Mouse (Mus musculus): Measurements from ENCODE around the gene Dnajb2.

Gene Dnajb2

DNA sequence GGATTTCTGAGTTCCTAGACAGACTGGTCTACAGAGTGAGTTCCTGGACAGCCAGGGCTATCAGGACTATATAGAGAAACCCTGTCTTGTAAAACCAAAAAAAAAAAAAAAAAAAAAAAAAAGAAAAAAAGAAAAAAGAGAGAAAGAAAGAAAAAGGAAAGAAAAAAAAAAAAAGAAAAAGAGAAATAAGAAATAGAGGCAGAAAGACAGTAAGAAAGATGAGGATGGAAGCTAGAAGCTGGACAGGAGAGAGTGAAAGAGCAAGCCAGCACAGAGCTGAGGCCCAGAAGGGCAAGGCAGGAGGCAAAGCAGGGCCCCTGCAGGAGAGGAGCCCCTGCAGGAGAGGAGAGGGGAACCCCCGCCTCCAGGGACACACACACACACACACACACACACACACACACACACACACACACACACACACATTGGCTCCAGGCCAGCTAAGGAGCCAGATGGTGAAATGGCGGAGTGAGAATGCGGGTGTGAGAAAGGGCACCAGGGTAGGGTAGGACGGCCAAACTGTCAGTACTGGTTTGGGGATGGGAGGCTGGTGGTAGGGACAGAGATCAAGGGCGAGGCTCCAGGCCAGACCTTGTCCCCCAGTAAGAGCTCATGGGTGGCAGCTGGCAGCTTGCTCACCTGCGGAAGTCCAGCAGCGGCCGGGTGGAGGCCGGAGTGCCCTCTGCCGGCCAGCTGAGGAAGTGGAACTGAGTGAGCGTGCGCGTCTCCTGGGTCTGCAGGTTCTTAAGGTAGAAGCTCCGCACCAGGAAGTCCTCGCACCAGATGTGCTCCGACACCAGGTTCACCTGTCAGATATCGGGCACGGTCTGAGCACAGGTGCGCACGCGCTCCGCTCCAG, 15.1 kb downstream of the Dnajb2 start:
- DNase-seq (ENCODE audit: low spot score), result peak; percentile 83

GRCm38 (mm10) chr1:75252308-75252707, 16.1 kb downstream of the Dnajb2 start:
- DNase-seq (ENCODE audit: low spot score), result no peak

DNA sequence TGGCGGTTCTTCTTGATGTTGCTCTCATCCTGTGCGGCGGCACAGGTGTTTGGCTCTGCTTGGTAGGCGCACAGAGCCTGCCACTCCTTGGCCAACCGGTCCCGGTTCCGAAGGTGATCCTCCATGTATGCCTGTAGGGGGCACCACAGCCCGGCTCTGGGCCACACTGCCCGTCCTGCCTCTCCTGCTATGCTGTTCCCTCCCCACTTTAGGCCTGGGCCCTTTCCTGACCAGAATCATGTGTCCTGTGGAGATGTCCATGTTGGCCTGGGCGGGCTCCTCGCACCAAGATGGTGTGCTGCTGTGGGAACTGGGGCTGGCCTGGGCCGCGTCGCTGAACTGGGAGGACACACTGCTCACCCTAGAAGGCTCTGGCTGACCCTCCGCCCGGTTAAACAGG, 16.8 kb downstream of the Dnajb2 start:
- peak; percentile 50 for DNase-seq (ENCODE audit: low spot score)

- peak; percentile 92 for DNase-seq (ENCODE audit: low spot score)
Measured at GRCm38 (mm10) chr1:75253849-75254624, 17.8 kb downstream of the Dnajb2 start.

- no peak for DNase-seq (ENCODE audit: low spot score)
Measured at GRCm38 (mm10) chr1:75254625-75255013, 18.4 kb downstream of the Dnajb2 start.

DNA sequence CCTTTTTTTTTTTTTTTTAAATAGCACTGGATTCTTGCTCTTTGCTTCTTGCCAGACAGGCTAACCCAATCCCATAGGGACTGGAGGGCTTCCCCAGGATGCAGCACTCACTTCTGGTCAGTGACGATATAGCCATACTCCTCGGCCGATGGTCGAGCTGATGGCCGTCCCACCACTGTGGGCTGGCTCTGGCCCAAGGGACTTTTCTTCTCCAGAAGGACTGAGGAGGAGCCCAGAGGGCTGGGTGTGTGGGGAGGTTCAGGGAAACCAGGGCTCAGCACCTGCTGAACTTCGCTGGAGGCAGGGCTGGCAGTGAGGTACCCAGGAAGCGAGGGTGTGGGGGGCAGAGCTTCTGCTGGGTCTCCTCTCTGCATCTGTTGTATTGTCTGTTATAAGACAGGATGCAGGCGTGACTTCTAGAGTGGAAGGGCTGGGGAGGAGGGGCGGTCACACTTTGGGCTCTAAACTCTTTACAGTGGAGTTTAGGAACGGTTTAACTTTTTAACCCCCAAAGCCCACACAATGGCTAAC, 19.4 kb downstream of the Dnajb2 start:
- DNase-seq (ENCODE audit: low spot score), result peak; percentile 49

DNA sequence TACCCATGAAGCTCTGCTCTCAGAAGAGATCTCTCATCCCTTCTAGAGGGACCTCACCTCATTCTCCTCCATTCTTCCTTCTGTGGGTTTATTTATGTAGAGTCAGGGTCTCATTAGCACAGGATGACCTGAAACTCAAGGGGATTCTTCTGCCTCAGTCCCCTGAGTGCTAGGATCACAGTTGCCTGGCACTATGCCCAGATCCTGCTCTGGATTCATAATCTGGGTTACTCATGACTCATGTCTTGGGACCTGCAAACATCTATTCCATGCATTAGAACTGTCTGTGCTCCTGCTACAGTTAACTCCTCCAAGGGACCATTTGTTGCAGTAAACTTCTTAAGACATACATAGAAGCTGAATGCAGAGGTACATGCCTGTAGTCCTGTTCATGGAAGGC, 25.1 kb downstream of the Dnajb2 start:
- DNase-seq (ENCODE audit: low spot score), result no peak

DNA sequence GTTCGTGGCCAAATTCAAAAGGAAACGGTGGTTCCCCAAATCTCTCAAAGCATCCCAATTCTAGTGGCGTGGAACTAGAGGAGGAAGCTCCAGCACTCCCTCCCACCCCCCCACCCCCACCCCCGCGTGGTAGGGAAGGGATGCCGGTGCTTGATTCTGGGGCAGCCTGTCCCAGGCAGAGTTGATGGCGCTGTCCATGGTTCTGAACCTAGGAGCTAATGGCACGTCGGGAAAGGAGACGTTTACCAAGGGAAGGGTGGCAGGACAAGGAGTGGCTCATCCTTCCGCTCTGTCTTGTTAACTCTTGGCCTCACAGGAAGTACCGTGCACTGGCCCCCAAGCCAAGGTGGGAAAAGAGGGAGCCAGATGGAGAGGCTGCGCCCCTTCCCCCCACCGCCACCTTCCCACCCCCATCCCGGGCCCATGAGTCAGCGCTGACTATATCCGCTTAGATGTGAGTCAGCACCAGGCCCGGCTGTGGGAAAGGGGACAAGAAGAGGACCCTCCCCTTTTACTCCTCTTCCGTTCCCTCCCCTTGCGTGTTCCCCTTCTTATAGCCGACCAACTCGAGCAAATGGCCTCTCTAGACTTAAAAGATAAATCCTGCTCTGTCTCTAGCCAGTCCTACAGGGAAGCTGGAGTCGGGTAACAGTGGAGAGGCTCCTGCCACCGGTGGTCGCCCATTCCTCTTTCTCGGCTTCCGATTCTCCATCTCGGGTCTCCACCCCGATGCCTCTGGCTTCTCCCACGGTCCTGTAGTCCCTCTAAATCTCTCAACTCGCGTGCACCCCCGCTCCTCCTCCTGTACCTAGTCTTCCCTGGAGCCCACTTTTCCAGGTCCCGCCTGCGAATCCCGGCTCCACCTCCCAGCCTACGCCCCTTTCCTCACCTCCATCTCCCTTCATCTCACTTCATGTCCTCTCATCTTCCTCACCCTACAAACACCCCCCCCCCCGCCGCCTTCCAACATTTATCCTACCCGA, 27.1 kb downstream of the Dnajb2 start:
- DNase-seq (ENCODE audit: low spot score), result peak; percentile 89

GRCm38 (mm10) chr1:75264091-75264880, 28.1 kb downstream of the Dnajb2 start, which contains the start of gene Ptprn:
TSS of gene Ptprn (minus strand) at chr1:75264502.
- DNase-seq (ENCODE audit: low spot score), result no peak

GRCm38 (mm10) chr1:75277195-75278188, 41.3 kb downstream of the Dnajb2 start:
- peak; percentile 84 for DNase-seq (ENCODE audit: low spot score)

GRCm38 (mm10) chr1:75278228-75278627, 42.0 kb downstream of the Dnajb2 start, which contains the start of gene Resp18:
TSS of gene Resp18 (minus strand) at chr1:75278415.
- DNase-seq (ENCODE audit: low spot score), result no peak

- DNase-seq (ENCODE audit: low spot score), result no peak
Measured at GRCm38 (mm10) chr1:75283017-75283416, 46.8 kb downstream of the Dnajb2 start.

DNA sequence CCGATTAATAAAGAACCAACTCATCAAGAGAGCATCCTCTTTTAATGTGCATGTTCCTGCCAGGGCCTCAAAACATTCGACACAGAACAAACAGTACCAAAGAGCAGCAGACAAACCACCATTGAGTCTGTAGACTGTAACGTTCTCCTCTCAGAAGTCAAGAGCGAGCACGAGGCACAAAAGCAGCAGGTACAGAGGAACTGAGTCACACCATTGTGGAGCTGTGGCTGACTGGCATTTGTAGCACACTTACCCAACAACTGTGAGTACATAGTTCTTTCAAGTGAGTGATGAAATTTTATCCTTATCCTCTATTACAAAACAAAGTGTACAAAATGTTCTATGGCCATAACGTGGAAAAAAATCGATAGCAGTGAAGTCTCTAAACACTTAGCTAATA, 48.7 kb downstream of the Dnajb2 start:
- no peak for DNase-seq (ENCODE audit: low spot score)

GRCm38 (mm10) chr1:75289376-75289775, 53.2 kb downstream of the Dnajb2 start:
- DNase-seq (ENCODE audit: low spot score), result no peak

DNA sequence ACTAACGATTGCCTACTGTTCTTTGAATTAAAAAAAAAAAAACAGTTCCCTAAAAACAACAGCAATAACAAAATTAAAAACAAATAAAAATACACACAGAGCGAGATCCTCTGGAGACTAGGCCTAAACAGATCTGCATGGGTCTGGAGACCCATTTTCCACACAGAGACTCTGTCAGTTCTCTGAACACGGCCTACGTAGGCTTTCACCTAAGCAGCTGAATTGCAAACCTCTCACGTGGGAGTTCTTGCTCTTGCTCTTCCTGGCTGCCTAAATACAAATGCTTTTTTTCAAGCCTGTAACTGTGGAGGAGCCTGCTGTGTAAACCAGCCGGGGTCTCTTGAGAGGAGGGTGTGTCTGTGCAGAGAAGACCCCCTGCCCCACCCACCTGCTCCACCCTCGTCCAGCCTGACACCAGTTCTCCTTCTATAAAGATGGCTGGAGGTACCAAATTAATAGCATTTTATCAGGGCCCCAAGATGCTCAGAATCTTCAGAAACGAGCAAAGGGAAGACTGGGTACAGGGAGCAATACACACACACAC, 53.8 kb downstream of the Dnajb2 start:
- DNase-seq (ENCODE audit: low spot score), result no peak

- no peak for DNase-seq (ENCODE audit: low spot score)
Measured at GRCm38 (mm10) chr1:75290582-75290981, 54.4 kb downstream of the Dnajb2 start.

GRCm38 (mm10) chr1:75291321-75291720, 55.1 kb downstream of the Dnajb2 start:
- DNase-seq (ENCODE audit: low spot score), result no peak

- DNase-seq (ENCODE audit: low spot score), result no peak
Measured at GRCm38 (mm10) chr1:75292476-75293330, 56.5 kb downstream of the Dnajb2 start.
